Mouse (Mus musculus) E14TG2a.4 (cell line): ENCODE measurements around the gene Prdx2.

ENCODE experiments used
- H3K27me3 ChIP-seq: 2 replicates; pipeline ENCODE4 v1.6.1; 2014; ENCODE audit warnings: low read length, control low read depth; ENCODE audit not compliant: insufficient read depth
- H3K36me3 ChIP-seq: 2 replicates; pipeline ENCODE4 v1.6.1; 2014; ENCODE audit warnings: low read length, control low read depth; ENCODE audit not compliant: insufficient read depth
- H3K4me1 ChIP-seq: replicated peaks from 2 replicates; pipeline ENCODE4 v1.6.1; 2014; ENCODE audit warnings: low read depth, low read length, control low read depth
- H3K4me3 ChIP-seq: replicated peaks from 2 replicates; pipeline ENCODE4 v1.5.1; 2014; ENCODE audit warnings: mild to moderate bottlenecking, low read length
- H3K9me3 ChIP-seq: 2 replicates; pipeline ENCODE4 v1.6.1; 2014; ENCODE audit warnings: low read length, control low read depth
- CTCF ChIP-seq: conservative IDR thresholded peaks from 2 replicates; pipeline ENCODE4 v1.5.1; 2014; ENCODE audit warnings: low read length
- NANOG ChIP-seq: IDR thresholded peaks from 2 replicates; pipeline ENCODE4 v1.6.1; 2014; ENCODE audit warnings: borderline replicate concordance, low read length, mixed read lengths
- POU5F1 ChIP-seq: IDR thresholded peaks from 2 replicates; pipeline ENCODE4 v1.6.1; 2014; ENCODE audit warnings: low read length, borderline replicate concordance

The Prdx2 gene

DNA sequence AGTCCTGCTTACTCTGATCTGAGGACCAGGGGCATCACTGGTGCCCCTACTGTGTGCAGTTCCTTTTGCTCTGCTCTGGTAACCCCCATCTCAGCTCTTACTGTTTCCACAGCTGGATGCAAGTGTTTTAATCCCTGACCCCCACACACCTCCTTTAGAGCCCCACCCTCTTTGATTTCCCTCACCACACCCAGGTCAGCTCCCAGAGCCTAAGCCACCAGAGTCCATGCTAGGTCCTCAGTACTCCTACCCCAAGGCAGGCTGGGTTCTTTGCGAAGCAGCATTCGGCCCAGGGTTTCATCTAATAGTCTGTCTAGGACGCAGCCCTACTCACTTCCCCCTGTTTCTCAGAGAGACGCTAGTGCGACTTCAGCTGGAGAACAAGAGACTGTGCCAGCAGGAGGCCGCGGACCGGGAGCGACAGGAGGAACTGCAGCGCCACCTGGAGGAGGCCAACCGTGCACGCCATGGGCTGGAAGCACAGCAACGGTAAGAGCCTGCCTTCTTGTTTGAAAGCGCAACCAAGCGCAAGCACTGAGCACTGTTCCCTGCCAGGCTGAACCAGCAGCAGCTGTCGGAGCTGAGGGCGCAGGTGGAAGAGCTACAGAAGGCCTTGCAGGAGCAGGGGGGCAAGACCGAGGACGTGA is 28.4 kb downstream of the Prdx2 start:
- Histone ChIP-seq H3K4me1 (peaks cover 71% of the 10 kb centered on the region), H3K4me3 (peak overlapping the region; percentile 59), H3K36me3 (peaks cover 73% of the 10 kb centered on the region), H3K27me3 (no peaks in the 10 kb centered on the region), H3K9me3 (no peaks in the 10 kb centered on the region)
- TF ChIP-seq POU5F1 (no peak), NANOG (no peak), CTCF (peak; percentile 71)

DNA sequence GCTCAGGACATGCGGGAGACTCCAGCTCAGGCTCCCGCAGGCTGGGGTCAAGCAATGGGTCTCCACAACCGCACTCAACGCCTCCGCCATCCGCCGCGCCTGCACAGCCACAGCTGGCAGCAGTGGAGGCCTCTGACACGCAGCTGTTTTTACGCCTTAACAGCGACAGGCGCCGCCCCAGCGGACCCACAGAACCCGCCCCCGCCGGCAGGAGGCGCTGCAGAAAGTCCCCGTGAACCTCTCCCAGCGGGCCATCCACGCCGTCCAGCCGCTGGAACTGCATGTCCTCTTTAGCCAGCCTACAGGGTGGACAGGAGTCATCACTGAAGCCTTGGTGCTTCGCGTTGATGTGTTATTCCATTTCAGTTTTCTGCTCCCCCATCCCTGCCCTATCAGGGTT is 38.3 kb downstream of the Prdx2 start:
- no peaks in the 10 kb centered on the region for H3K9me3 ChIP-seq
- H3K36me3 ChIP-seq, result peaks cover 7% of the 10 kb centered on the region
- peaks cover 39% of the 10 kb centered on the region for H3K4me1 ChIP-seq
- peaks cover 34% of the 10 kb centered on the region for H3K27me3 ChIP-seq
- peak overlapping the region; percentile 67 for H3K4me3 ChIP-seq
- TF ChIP-seq CTCF (peak; percentile 62), POU5F1 (no peak)

DNA sequence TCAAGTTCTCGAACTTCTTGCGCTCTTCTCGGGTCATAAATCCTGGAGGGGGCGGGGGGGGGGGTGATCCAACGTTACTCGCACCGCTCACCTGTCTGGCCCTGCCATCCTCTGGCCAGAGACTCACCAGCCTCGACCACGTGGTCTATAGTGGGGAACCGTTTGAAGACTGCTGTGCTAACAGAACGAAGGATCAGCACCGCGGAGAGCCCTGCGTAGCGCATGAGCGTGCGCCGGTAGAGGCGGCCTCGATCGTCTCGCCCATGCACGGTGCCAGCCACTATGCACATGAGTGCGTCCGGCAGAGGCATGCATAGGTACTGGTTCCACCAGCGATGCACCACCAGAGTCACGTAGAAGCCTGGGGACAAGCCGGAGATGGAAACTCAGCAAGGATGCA is 41.9 kb downstream of the Prdx2 start:
- peaks cover 57% of the 10 kb centered on the region for H3K27me3 ChIP-seq
- H3K4me3 ChIP-seq, result 0 out of 2 replicates have a peak overlapping the region, but pooled peaks have one; percentile 13
- no peaks in the 10 kb centered on the region for H3K9me3 ChIP-seq
- TF ChIP-seq NANOG, result no peak
- TF ChIP-seq CTCF, result no peak
- no peak for TF ChIP-seq POU5F1
- H3K36me3 ChIP-seq, result no peaks in the 10 kb centered on the region
- peaks cover 52% of the 10 kb centered on the region for H3K4me1 ChIP-seq

DNA sequence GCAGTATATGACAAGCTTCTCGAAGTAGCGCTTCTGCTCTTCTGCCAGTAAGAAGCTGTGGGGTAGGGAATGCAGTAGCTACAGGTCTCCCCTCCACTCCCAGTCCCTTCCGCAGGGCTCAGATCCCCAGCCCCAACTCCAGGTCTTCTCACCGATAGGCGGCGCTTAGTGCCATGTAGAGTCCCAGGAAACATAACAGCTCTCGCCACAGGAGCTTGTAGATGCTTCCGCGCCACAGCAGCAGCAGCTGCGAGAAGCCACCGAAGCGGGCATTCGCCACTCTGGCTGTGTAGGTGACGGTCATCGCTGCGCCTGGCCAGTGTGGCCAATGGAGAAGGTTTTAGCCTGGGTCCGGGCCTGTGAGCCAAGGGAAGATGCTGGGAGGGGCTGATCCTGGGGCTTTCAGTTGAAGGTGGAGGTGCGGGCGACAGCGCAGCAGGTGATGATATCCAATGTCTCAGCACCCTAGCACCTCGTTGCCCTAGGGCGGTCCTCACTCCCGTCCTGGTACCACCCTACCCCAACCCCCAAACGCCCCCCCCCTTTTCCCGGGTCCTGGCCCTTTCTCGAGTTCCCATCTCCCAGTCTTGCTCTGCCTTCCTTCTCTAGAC is 43.9 kb downstream of the Prdx2 start:
- H3K9me3 ChIP-seq, result no peaks in the 10 kb centered on the region
- TF ChIP-seq NANOG (no peak), CTCF (peak; percentile 90)

DNA sequence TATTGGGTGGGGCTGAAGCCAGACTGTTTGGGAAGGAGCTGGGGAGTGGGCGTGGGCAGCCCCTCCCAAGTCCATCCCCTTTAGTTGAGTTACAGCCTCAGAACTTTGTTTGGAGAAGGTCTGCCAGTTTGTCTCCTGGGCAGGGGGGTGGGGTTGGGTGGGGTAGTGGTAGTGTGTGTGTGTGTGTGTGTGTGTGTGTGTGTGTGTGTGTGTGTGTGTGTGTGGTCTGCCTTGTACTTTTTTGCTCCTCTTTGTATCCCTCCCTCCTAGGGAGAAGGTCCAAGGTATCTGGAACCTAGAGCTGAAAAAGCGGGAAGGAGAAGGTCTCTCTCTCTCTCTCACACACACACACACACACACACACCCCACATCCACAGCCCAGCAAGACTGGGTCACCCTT is 45.0 kb downstream of the Prdx2 start, which contains the start of gene Best2:
Gene Best2 (minus strand): TSS at position 101 of the 400 bp plus-strand sequence.
- TF ChIP-seq CTCF (no peak), NANOG (no peak), POU5F1 (no peak)
- Histone ChIP-seq H3K36me3 (peaks cover 27% of the 10 kb centered on the region), H3K4me3 (peak within 1 kb of the TSS; percentile 72), H3K27me3 (peaks cover 43% of the 10 kb centered on the region), H3K4me1 (peaks cover 63% of the 10 kb centered on the region), H3K9me3 (no peaks in the 10 kb centered on the region)

More for the DNA sequence above, 43.9 kb downstream of the Prdx2 start:
- H3K27me3 ChIP-seq, result peaks cover 50% of the 10 kb centered on the region
- peaks cover 61% of the 10 kb centered on the region for H3K4me1 ChIP-seq
- H3K4me3 ChIP-seq, result peak overlapping the region; percentile 72
- peaks cover 16% of the 10 kb centered on the region for H3K36me3 ChIP-seq

DNA sequence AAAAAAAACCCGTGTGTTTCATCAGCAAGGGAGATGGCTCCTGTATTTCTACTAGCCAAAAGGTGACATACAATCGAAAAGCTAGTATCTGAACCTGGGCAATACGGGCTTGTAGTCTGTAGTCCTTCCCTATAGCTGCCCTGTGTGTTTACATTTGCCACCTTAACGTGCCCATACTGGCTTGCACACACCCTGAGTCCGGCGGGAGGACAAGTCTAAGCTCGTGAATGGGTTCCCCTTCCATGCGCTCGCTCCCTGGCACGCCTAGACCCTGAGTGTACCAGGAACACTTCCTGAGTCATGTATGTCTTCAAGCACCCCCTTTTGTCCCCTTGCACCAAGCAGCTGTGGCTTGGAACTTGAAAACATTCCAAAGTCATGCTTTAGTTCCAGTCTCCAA is 47.3 kb downstream of the Prdx2 start:
- no peaks in the 10 kb centered on the region for H3K9me3 ChIP-seq
- H3K4me1 ChIP-seq, result peaks cover 71% of the 10 kb centered on the region
- no peak overlapping the region; the same call in 1 of the 2 replicates for H3K4me3 ChIP-seq
- H3K27me3 ChIP-seq, result peaks cover 28% of the 10 kb centered on the region
- no peak for TF ChIP-seq CTCF
- no peak for TF ChIP-seq POU5F1
- TF ChIP-seq NANOG, result no peak
- peaks cover 50% of the 10 kb centered on the region for H3K36me3 ChIP-seq

DNA sequence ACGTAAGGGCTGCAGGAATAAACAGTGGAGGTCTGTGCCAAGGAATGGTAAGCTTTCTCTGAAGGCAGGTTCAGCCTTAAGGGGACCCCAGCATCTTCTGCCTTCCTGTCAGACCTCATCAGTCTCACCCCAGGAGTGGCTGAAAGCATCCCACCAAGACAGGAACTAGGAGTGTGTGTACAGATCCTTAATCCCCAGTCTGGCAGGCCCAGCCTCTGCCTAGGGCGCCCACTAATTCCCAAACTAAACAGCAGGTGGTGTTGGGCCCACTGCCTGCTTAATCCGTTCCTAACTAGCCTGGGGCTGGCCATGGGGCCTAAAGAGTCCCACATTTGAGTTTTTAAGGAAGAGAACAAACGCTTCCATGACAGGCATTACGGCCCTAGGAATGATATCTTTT is 47.8 kb downstream of the Prdx2 start:
- peaks cover 55% of the 10 kb centered on the region for H3K36me3 ChIP-seq
- TF ChIP-seq POU5F1 (no peak), CTCF (no peak), NANOG (no peak)
- no peak overlapping the region for H3K4me3 ChIP-seq
- no peaks in the 10 kb centered on the region for H3K9me3 ChIP-seq
- peaks cover 25% of the 10 kb centered on the region for H3K27me3 ChIP-seq
- H3K4me1 ChIP-seq, result peaks cover 75% of the 10 kb centered on the region

DNA sequence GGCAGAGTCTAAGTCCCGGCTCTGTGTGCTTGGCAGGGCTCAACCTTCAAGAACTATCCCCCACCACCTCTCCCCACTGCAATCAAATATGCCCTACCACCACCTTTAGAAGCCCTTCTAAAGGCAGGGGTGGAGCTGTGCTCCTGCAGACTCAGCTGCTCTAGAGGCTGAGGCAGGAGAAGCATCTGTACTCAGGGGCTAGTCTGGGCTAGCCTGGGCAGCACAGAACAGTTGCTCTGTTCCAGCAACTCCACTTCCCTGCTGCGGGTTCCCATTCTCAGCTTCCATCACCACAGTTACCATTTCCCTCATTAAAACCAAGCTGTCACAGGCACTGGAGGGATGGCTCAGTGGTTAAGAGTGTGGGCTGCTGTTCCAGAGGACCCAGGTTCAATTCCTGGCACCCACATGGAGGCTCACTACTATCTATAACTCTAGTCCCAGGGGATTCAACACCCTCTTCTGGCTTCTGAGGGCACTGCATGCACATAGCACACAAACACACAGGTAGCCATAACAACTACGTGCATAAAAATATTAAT is 52.2 kb downstream of the Prdx2 start:
- Histone ChIP-seq H3K36me3 (peaks cover 75% of the 10 kb centered on the region), H3K4me1 (peaks cover 84% of the 10 kb centered on the region), H3K4me3 (peak overlapping the region; percentile 29; the same call in 1 of the 2 replicates), H3K9me3 (no peaks in the 10 kb centered on the region), H3K27me3 (no peaks in the 10 kb centered on the region)
- TF ChIP-seq CTCF (peak; percentile 32), POU5F1 (no peak), NANOG (no peak)
